Mouse (Mus musculus) midbrain, embryonic 15.5 days (tissue): ENCODE measurements at regions not wholly inside any gene's neighbourhood (a gene's known extent, or its start where the extent isn't known, plus 50 kb on each side); places are given as distances from the start of the nearest gene placed in this dataset.

Experiments
- ATAC-seq: fragments of 200-750 bp; cut with Nextera tagmentation; replicated peaks from 2 replicates; pipeline ENCODE4 v1.8.0; 2017; ENCODE audit warnings: moderate TSS enrichment
- H3K27ac ChIP-seq: fragments of 300-500 bp; sonication (generic); 2 replicates; pipeline ENCODE4 v1.5.1; 2015; ENCODE audit warnings: mild to moderate bottlenecking, inconsistent platforms
- H3K27me3 ChIP-seq: fragments of 300-500 bp; sonication (generic); replicated peaks from 2 replicates; pipeline ENCODE4 v1.6.1; 2015; ENCODE audit warnings: inconsistent platforms
- H3K36me3 ChIP-seq: fragments of 300-500 bp; sonication (generic); replicated peaks from 2 replicates; pipeline ENCODE4 v1.6.1; 2015; ENCODE audit warnings: inconsistent platforms
- H3K4me1 ChIP-seq: fragments of 300-500 bp; sonication (generic); 2 replicates; pipeline ENCODE4 v1.6.1; 2015; ENCODE audit warnings: inconsistent platforms
- H3K4me2 ChIP-seq: fragments of 300-500 bp; sonication (generic); 2 replicates; pipeline ENCODE4 v1.6.1; 2015; ENCODE audit warnings: inconsistent platforms, mild to moderate bottlenecking, moderate library complexity
- H3K4me3 ChIP-seq: fragments of 300-500 bp; sonication (generic); 2 replicates; pipeline ENCODE4 v1.5.1; 2015; ENCODE audit warnings: mild to moderate bottlenecking, inconsistent platforms
- H3K9ac ChIP-seq: fragments of 300-500 bp; sonication (generic); 2 replicates; pipeline ENCODE4 v1.6.1; 2015; ENCODE audit warnings: mild to moderate bottlenecking, inconsistent platforms
- H3K9me3 ChIP-seq: fragments of 300-500 bp; sonication (generic); 2 replicates; pipeline ENCODE4 v1.6.1; 2016; ENCODE audit warnings: inconsistent platforms
- WGBS: fragments of 180-500 bp; shearing (Covaris S2); methylation state at CpG from one replicate; pipeline ENCODE4 v1.1.7; 2015; ENCODE audit warnings: mixed read lengths; 5-methylcytosine and 5-hydroxymethylcytosine counted together

DNA sequence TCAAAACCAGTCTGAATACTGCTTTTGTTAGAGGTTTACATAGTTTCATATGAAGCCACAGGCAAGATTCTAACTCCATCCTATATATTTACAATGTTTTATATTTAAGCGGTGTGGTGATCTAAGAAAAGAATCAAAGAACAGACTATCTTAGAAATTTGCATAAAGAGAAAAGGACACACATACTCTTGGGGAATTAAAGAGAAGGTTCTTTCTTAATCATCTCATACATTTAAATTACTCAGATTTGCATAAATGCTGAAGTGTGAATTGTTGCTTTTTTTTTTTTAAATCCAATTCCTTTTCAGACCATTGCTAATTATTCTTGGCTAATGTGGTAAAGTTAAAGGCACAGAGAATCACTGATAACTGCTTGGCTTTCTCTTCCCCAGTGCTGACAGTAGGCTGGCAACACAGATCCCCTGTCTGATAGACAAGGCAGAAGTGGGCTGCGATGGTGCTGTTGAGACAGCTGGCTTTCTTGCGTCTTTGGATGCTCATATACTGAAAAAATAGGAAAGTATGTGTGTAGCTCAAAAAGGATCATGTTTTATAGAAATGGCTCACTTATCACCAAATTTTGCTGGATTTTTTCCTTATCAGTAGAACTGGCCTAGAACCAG lies 216.1 kb downstream of the Otol1 start:
- H3K4me2 ChIP-seq = no peak overlapping the region
- no peaks in the 10 kb centered on the region for H3K36me3 ChIP-seq
- H3K4me3 ChIP-seq = no peak overlapping the region
- H3K27ac ChIP-seq = no peak overlapping the region
- no peaks in the 10 kb centered on the region for H3K4me1 ChIP-seq
- H3K9me3 ChIP-seq = no peaks in the 10 kb centered on the region
- WGBS = 47% methylated on average over 3 of the region's 3 CpGs
- ATAC-seq = 0 out of 2 replicates have a peak, but pooled peaks have one; percentile 37
- H3K9ac ChIP-seq = no peak overlapping the region
- no peaks in the 10 kb centered on the region for H3K27me3 ChIP-seq

DNA sequence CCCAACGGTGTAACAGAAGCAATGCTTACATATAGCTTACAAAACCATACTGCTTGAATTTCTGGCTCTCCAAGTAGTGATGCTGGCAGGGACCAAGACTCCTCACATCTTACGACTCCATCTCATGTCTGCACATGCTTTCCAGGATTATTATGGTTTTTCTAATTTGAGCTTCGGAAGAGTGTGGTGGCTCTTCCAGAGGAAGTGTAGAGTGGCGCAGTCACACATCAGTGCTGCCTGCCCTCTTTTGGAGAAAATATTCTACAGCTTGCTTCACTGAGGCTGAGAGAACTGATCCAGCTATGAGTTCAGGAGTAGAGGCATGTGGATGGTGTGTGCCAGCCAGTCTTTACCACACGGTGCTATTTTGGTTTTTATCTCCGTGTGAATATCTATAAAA lies 217.4 kb downstream of the Otol1 start:
- H3K36me3 ChIP-seq = no peaks in the 10 kb centered on the region
- H3K27me3 ChIP-seq = no peaks in the 10 kb centered on the region
- no peak overlapping the region for H3K9ac ChIP-seq
- no peaks in the 10 kb centered on the region for H3K4me1 ChIP-seq
- H3K4me2 ChIP-seq = no peak overlapping the region
- no peak overlapping the region for H3K27ac ChIP-seq
- WGBS = 93% methylated on average over 6 of the region's 6 CpGs
- ATAC-seq = no peak
- no peaks in the 10 kb centered on the region for H3K9me3 ChIP-seq
- no peak overlapping the region for H3K4me3 ChIP-seq

DNA sequence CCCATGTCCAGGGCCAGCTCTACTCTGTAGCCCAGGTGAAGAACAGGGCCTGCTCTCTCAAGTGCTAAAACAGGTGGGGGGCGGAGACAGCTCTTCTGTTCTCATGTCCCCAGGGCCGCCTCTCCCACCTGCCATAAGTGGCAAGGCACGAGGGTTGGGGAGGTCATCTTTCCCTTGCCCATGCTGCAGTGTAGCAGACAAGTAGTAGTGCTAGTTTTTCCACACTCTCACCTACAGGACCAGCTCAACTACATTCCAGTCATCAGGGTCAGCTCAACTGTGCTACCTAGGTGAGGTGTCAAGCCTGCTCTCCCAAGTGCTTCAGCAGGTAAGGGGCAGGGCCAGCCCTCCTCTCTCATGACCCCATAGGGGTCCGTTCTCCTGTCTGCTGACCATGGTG lies 219.8 kb downstream of the Otol1 start:
- H3K4me3 ChIP-seq = no peak overlapping the region
- H3K36me3 ChIP-seq = no peaks in the 10 kb centered on the region
- no peak overlapping the region for H3K9ac ChIP-seq
- no peak overlapping the region for H3K27ac ChIP-seq
- WGBS = 87% methylated on average over 4 of the region's 4 CpGs
- no peak for ATAC-seq
- H3K4me2 ChIP-seq = no peak overlapping the region
- H3K4me1 ChIP-seq = no peaks in the 10 kb centered on the region
- no peaks in the 10 kb centered on the region for H3K27me3 ChIP-seq
- H3K9me3 ChIP-seq = no peaks in the 10 kb centered on the region

DNA sequence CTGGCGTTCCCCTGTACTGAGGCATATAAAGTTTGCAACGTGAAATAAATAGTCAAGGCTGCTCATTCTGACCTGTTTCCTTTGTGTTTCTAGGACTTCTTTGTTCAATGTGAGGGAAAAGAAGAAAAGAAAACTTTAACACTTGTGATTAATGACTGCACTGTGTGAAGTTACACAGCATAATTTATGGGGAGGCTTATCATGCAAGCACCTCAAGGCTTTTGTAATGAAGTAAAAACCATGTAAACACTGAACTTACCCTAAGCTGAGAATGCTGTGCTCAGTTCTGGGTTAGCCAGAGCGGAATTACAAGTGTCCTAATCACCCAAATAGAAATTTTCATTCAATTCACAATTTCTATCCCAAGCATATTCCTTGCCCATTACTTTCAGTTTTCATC lies 241.2 kb downstream of the Otol1 start:
- Histone ChIP-seq H3K9me3 (no peaks in the 10 kb centered on the region), H3K27ac (no peak overlapping the region), H3K27me3 (no peaks in the 10 kb centered on the region), H3K9ac (no peak overlapping the region), H3K4me1 (no peaks in the 10 kb centered on the region), H3K4me2 (no peak overlapping the region), H3K4me3 (no peak overlapping the region), H3K36me3 (no peaks in the 10 kb centered on the region)
- WGBS = 47% methylated on average over 3 of the region's 3 CpGs
- ATAC-seq = no peak

DNA sequence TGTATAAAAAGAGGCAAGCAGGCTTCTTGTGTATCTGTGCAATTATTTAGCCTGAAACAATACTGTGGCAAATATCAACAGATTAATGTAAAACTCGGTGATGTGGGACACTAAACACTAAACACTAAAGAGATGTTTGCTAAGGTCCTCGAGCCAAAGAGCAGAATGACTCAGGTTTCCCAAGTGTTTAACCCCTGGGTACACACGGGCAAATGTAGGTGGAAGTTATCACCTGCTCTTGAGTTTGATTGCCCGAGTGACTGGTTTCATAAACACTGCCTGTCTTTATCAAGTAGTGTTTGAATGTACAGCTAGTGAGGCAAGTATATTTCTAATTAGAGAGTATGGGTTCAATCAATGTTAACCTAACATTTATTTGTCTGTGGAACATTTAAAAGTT lies 242.5 kb downstream of the Otol1 start:
- no peak for ATAC-seq
- Histone ChIP-seq H3K9me3 (no peaks in the 10 kb centered on the region), H3K36me3 (no peaks in the 10 kb centered on the region), H3K9ac (no peak overlapping the region), H3K4me1 (no peaks in the 10 kb centered on the region), H3K27ac (no peak overlapping the region), H3K27me3 (no peaks in the 10 kb centered on the region), H3K4me3 (no peak overlapping the region), H3K4me2 (no peak overlapping the region)
- WGBS = 85% methylated on average over 4 of the region's 4 CpGs

DNA sequence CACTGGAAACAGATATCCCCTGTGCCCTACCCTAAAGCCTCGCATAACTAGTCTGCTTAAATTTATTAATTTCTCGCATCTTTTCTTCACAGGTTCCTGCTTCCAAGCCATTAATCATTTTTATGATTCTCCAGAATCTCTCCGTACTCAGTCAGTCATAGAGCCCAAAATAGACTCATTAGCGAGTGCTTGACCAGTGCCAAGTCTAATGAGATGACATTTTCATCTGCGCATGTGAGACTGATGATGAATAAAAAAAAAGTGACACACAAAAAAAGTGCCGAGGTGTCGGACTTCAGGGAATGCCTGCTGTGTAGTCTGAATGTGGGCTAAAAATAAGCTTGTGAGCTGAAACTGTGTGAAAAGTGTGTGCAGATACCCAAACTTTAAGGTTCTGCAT lies 243.3 kb downstream of the Otol1 start:
- no peaks in the 10 kb centered on the region for H3K9me3 ChIP-seq
- no peaks in the 10 kb centered on the region for H3K36me3 ChIP-seq
- WGBS = 78% methylated on average over 7 of the region's 7 CpGs
- no peak overlapping the region for H3K4me3 ChIP-seq
- H3K4me1 ChIP-seq = no peaks in the 10 kb centered on the region
- H3K27ac ChIP-seq = no peak overlapping the region
- H3K4me2 ChIP-seq = no peak overlapping the region
- no peaks in the 10 kb centered on the region for H3K27me3 ChIP-seq
- no peak for ATAC-seq
- H3K9ac ChIP-seq = no peak overlapping the region

DNA sequence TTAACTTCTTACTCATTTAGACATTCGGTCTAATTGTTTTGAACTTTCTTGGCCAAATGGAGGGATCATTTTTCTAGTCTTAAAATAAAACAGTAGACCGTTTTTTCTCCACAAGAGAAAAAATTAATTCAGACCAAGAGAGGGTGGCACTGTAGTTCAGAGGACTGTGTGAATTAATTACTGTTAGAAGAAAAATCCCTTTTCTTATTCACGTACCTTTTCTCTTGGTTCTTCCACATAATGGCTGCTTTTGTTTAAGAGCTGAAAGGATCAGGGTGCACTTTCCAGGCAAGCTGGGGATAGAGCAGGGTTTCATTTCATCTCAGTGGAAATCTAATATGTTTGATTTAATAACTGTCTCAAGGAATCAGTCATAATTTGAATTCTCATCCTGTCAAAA lies 255.9 kb downstream of the Otol1 start:
- Histone ChIP-seq H3K4me3 (no peak overlapping the region), H3K9ac (no peak overlapping the region), H3K27ac (no peak overlapping the region), H3K27me3 (no peaks in the 10 kb centered on the region), H3K9me3 (no peaks in the 10 kb centered on the region), H3K4me1 (no peaks in the 10 kb centered on the region), H3K4me2 (no peak overlapping the region), H3K36me3 (no peaks in the 10 kb centered on the region)
- 36% methylated on average over 3 of the region's 3 CpGs for WGBS
- no peak for ATAC-seq

DNA sequence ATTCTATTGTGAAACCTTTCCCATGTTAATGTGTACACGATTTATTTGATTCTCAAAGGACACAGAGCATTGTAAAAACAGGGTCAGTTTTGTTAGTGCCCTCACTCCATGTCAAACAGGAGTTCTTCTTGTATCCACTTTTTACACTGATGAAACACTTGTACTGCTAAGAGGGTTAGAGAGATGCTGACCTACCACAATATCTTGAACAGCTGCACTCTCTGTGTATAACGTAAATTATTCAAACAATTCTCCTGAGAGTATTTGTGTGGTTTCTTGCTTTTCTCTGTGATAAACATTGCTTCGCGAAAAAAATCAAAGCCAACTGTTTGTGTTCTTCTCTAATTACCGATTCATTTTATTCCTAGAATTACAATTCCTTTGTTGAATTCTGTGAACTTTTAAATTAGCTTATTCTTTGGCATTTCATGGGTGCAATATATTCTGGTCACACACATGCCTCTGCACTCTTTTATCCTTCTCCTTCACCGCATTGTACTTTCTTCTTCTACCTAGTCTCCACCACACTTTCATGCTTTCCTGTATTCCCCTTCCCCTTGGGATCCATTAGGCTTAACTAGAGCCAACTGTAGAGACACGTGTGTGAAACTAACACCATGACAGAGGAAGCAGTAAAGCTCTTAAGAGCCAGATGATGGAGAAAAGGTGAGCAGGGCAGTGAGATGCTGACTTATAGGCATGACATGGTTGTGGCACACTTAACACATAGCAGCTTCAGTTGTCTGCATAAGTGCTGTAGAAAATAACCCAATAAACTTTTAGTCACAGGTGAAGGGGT lies 281.4 kb downstream of the Otol1 start:
- WGBS = 52% methylated on average over 7 of the region's 7 CpGs
- no peak for ATAC-seq
- no peaks in the 10 kb centered on the region for H3K36me3 ChIP-seq
- no peak overlapping the region for H3K27ac ChIP-seq
- H3K4me2 ChIP-seq = no peak overlapping the region
- no peak overlapping the region for H3K4me3 ChIP-seq
- H3K27me3 ChIP-seq = no peaks in the 10 kb centered on the region
- no peaks in the 10 kb centered on the region for H3K9me3 ChIP-seq
- no peak overlapping the region for H3K9ac ChIP-seq
- 0 out of 2 replicates have a peak, but pooled peaks cover 3% of the 10 kb centered on the region for H3K4me1 ChIP-seq

DNA sequence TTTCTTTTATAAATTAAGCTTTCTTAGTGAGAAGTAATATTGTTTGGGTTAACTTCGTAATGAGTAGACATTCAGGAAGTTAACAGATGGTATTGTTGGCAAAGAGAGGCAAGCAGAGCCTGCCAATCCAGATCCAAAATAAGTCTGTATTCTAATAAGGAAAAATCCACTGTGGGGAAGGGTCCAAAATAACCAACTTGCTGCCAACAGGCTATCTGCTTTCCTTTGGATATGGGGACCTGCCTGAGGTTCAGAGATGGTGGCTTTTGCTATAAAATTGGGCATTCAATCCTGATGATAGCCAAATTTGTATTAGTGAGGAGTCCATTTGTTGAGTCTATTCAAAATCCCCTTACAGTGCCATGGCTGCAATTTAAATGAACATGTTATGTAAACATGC lies 300.1 kb downstream of the Otol1 start:
- H3K36me3 ChIP-seq = no peaks in the 10 kb centered on the region
- H3K4me2 ChIP-seq = no peak overlapping the region
- H3K4me3 ChIP-seq = no peak overlapping the region
- 90% methylated on average over 1 of the region's 1 CpGs for WGBS
- no peak overlapping the region for H3K9ac ChIP-seq
- ATAC-seq = no peak
- H3K9me3 ChIP-seq = no peaks in the 10 kb centered on the region
- no peaks in the 10 kb centered on the region for H3K27me3 ChIP-seq
- no peak overlapping the region for H3K27ac ChIP-seq
- H3K4me1 ChIP-seq = no peaks in the 10 kb centered on the region

DNA sequence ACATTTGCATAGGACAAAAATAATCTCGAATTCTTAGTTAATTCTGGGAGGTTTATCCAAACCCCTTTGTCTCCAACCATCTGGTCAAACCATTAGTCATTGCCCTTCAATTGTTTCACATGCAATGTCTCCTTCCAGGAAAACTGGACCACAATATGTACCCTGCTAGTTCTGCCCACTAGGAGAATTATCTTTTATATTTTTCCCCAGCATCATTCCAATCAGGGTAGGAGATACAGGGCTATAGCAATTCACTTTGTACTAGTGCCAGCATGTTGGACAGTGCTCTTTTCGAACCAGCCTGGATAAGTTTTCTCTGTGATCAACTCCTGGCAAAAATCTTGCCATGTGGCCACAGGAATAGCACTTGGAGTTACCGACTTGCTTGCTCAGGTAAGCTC lies 300.6 kb downstream of the Otol1 start:
- no peaks in the 10 kb centered on the region for H3K36me3 ChIP-seq
- H3K4me2 ChIP-seq = no peak overlapping the region
- ATAC-seq = 0 out of 2 replicates have a peak, but pooled peaks have one; percentile 52
- H3K27ac ChIP-seq = no peak overlapping the region
- H3K9ac ChIP-seq = no peak overlapping the region
- no peaks in the 10 kb centered on the region for H3K27me3 ChIP-seq
- no peaks in the 10 kb centered on the region for H3K4me1 ChIP-seq
- no peak overlapping the region for H3K4me3 ChIP-seq
- 81% methylated on average over 3 of the region's 3 CpGs for WGBS
- no peaks in the 10 kb centered on the region for H3K9me3 ChIP-seq

DNA sequence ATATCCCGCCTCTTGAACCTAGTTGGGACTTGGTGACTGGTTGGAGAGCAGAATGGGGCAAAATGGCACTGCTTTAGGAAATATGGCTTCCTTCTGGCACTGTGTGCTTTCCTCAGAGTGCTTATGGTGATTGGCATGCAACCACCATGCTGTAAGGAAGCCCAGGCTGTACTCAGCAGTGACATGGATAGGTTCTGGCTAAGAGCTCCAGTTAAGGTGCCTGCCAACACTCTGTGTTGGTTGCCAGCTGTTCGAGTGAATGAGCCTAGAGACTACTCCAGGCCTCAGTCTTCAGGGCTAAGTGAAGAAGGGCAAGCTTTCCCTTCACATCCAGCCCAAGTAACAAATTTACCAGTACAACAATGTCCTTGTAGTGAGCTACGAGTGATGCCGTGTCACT lies 301.9 kb downstream of the Otol1 start:
- Histone ChIP-seq H3K4me3 (no peak overlapping the region), H3K9ac (no peak overlapping the region), H3K27ac (no peak overlapping the region), H3K27me3 (no peaks in the 10 kb centered on the region), H3K9me3 (no peaks in the 10 kb centered on the region), H3K4me1 (no peaks in the 10 kb centered on the region), H3K36me3 (no peaks in the 10 kb centered on the region), H3K4me2 (no peak overlapping the region)
- WGBS = 87% methylated on average over 4 of the region's 4 CpGs
- ATAC-seq = no peak

DNA sequence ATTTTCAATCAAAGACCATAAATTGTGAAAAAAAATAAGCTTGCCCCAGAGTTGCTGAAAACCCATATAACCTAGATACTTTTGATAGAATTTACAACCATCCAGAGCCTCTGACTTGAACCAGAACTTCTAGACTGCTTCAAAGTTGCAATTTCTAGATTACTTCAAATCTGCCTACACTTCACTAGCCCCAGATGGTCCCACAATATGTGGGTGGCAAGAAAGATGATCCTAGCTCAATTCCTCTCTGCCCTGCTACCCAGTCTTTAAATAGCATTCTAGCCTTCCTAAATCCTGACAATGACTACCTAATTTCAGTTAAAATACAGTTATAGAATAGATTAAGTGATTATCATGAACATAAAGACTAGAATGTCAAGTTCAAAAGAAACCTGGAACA lies 303.6 kb downstream of the Otol1 start:
- Histone ChIP-seq H3K27ac (no peak overlapping the region), H3K36me3 (no peaks in the 10 kb centered on the region), H3K4me1 (no peaks in the 10 kb centered on the region), H3K9me3 (no peaks in the 10 kb centered on the region), H3K27me3 (no peaks in the 10 kb centered on the region), H3K4me3 (no peak overlapping the region), H3K9ac (no peak overlapping the region), H3K4me2 (no peak overlapping the region)
- no peak for ATAC-seq

DNA sequence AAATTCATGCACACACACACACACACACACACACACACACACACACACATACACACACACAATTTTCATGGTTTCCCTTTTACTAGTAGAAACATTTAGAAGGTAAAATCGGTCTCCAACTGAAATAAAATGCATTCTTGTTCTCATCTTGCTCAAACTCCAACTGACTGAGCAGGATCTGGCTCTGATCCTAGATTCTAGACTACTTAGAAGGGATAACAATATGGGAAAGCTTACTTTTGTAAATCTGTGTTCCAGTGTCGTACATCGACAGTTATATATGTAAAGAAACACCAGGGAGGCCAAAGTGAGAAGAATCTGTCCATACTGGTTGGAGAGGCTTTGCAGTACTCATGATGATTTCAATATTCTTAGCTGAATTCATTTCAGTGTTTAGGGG lies 304.6 kb downstream of the Otol1 start:
- Histone ChIP-seq H3K4me2 (no peak overlapping the region), H3K27ac (no peak overlapping the region), H3K4me3 (no peak overlapping the region), H3K36me3 (no peaks in the 10 kb centered on the region), H3K9ac (no peak overlapping the region), H3K27me3 (no peaks in the 10 kb centered on the region), H3K9me3 (no peaks in the 10 kb centered on the region), H3K4me1 (no peaks in the 10 kb centered on the region)
- no peak for ATAC-seq
- 87% methylated on average over 3 of the region's 3 CpGs for WGBS
